Mouse (Mus musculus) C2C12 (cell line): ENCODE results near the gene Sirt7. TPM values are rescaled to one million over a fixed set of nuclear protein-coding genes. Genes with fewer than 3 reads are reported as not detected.

Experiments used
- H3K27me3 ChIP-seq: one replicate; pipeline ENCODE4 v1.6.1; 2011; ENCODE audit not compliant: control insufficient read depth, insufficient read depth, insufficient read length
- H3K36me3 ChIP-seq: one replicate; pipeline ENCODE4 v1.6.1; 2011; ENCODE audit not compliant: control insufficient read depth, insufficient read depth
- H3K4me3 ChIP-seq: one replicate; pipeline ENCODE4 v1.5.1; 2011; ENCODE audit warnings: mild to moderate bottlenecking, control low read depth; ENCODE audit not compliant: poor library complexity, insufficient read depth, severe bottlenecking
- H3K79me2 ChIP-seq: one replicate; pipeline ENCODE4 v1.6.1; 2011; ENCODE audit not compliant: control insufficient read depth, insufficient read depth
- H3K79me3 ChIP-seq: one replicate; pipeline ENCODE4 v1.6.1; 2011; ENCODE audit warnings: low read depth, control low read depth
- H3ac ChIP-seq: one replicate; pipeline ENCODE3; 2011; ENCODE audit warnings: low read depth; ENCODE audit not compliant: control insufficient read depth, insufficient read length
- CEBPB ChIP-seq: IDR thresholded peaks from one replicate; pipeline ENCODE4 v1.6.1; 2011; ENCODE audit warnings: low read depth, mild to moderate bottlenecking, control low read depth, moderate library complexity
- CTCF ChIP-seq: IDR thresholded peaks from one replicate; pipeline ENCODE4 v1.5.1; 2011; ENCODE audit not compliant: control insufficient read depth, insufficient read depth, insufficient read length
- FOSL1 ChIP-seq: IDR thresholded peaks from one replicate; pipeline ENCODE4 v1.8.0; 2011; ENCODE audit warnings: mild to moderate bottlenecking, low read length; ENCODE audit not compliant: poor library complexity, insufficient read depth, severe bottlenecking
- MAX ChIP-seq: IDR thresholded peaks from one replicate; pipeline ENCODE4 v1.6.1; 2011; ENCODE audit warnings: mild to moderate bottlenecking, control low read depth
- MYOD1 ChIP-seq: IDR thresholded peaks from one replicate; pipeline ENCODE4 v1.6.1; 2011; ENCODE audit warnings: low read depth; ENCODE audit not compliant: control insufficient read depth, insufficient read length
- MYOG ChIP-seq: IDR thresholded peaks from one replicate; pipeline ENCODE4 v1.6.1; 2011; ENCODE audit not compliant: control insufficient read depth, insufficient read length; ENCODE audit errors: extremely low read depth
- USF1 ChIP-seq: IDR thresholded peaks from one replicate; pipeline ENCODE4 v1.6.1; 2011; ENCODE audit warnings: low read depth, mild to moderate bottlenecking, control low read depth, moderate library complexity
- polyA plus RNA-seq: library from polyadenylated mRNA; unstranded; fragments of >200 nt; fragmentation: generic; extraction: Trizol; gene quantifications from one replicate; pipeline ENCODE4 v1.2.1, GENCODE M21; 2012; ENCODE audit warnings: missing spikeins

Sirt7 gene
- polyA plus RNA-seq, 1 experiment = 21.9 TPM

GRCm38 (mm10) chr11:120643601-120643987 is 18.6 kb upstream of the Sirt7 start, which contains the start of gene Pycr1:
TSS of gene Pycr1 (minus strand) at chr11:120643769.
- TF ChIP-seq CEBPB = peak; percentile 97
- TF ChIP-seq MYOD1 = no peak
- TF ChIP-seq MAX = peak; percentile 85
- Histone ChIP-seq H3ac (peak within 1 kb of the TSS; percentile 60), H3K79me3 (no peaks in the 10 kb centered on the region), H3K36me3 (no peaks in the 10 kb centered on the region), H3K4me3 (peak within 1 kb of the TSS; percentile 30), H3K27me3 (no peaks in the 10 kb centered on the region), H3K79me2 (no peaks in the 10 kb centered on the region)

GRCm38 (mm10) chr11:120642939-120643600 is 18.0 kb upstream of the Sirt7 start:
- H3K4me3 ChIP-seq = peak overlapping the region; percentile 30
- H3K79me3 ChIP-seq = no peaks in the 10 kb centered on the region
- no peaks in the 10 kb centered on the region for H3K27me3 ChIP-seq
- H3K36me3 ChIP-seq = no peaks in the 10 kb centered on the region
- no peak for TF ChIP-seq CTCF
- TF ChIP-seq CEBPB = no peak
- no peak for TF ChIP-seq FOSL1
- peak; percentile 52 for TF ChIP-seq MYOD1
- no peak for TF ChIP-seq USF1
- no peak for TF ChIP-seq MYOG
- no peak for TF ChIP-seq MAX
- H3K79me2 ChIP-seq = no peaks in the 10 kb centered on the region
- peak overlapping the region; percentile 60 for H3ac ChIP-seq

GRCm38 (mm10) chr11:120641869-120642268 is 16.8 kb upstream of the Sirt7 start:
- no peaks in the 10 kb centered on the region for H3K79me3 ChIP-seq
- TF ChIP-seq CTCF (no peak), CEBPB (no peak), MYOG (no peak), MAX (no peak), USF1 (no peak), MYOD1 (no peak)
- no peaks in the 10 kb centered on the region for H3K36me3 ChIP-seq
- no peaks in the 10 kb centered on the region for H3K27me3 ChIP-seq
- H3K4me3 ChIP-seq = no peak overlapping the region
- H3K79me2 ChIP-seq = no peaks in the 10 kb centered on the region
- no peak overlapping the region for H3ac ChIP-seq

- peaks cover under 1% of the 10 kb centered on the region for H3K79me2 ChIP-seq
- no peaks in the 10 kb centered on the region for H3K36me3 ChIP-seq
- H3ac ChIP-seq = no peak overlapping the region
- H3K27me3 ChIP-seq = no peaks in the 10 kb centered on the region
- no peak overlapping the region for H3K4me3 ChIP-seq
- TF ChIP-seq FOSL1 (no peak), CEBPB (no peak), USF1 (no peak), MYOG (no peak), MAX (no peak), CTCF (no peak), MYOD1 (no peak)
- no peaks in the 10 kb centered on the region for H3K79me3 ChIP-seq
Measured at GRCm38 (mm10) chr11:120641255-120641654, 16.2 kb upstream of the Sirt7 start.

- H3K4me3 ChIP-seq = no peak overlapping the region
Measured at GRCm38 (mm10) chr11:120634810-120635209, 9.8 kb upstream of the Sirt7 start.

More at GRCm38 (mm10) chr11:120634810-120635209, 9.8 kb upstream of the Sirt7 start:
- TF ChIP-seq MAX = no peak
- no peak for TF ChIP-seq CTCF
- TF ChIP-seq FOSL1 = no peak
- TF ChIP-seq MYOG = no peak
- TF ChIP-seq CEBPB = no peak
- no peak for TF ChIP-seq MYOD1
- TF ChIP-seq USF1 = no peak
- Histone ChIP-seq H3K79me3 (peaks cover 38% of the 10 kb centered on the region), H3K36me3 (no peaks in the 10 kb centered on the region), H3ac (no peak overlapping the region), H3K79me2 (peaks cover 60% of the 10 kb centered on the region), H3K27me3 (no peaks in the 10 kb centered on the region)
